Mouse (Mus musculus) CH12.LX (cell line): Measurements from ENCODE around the gene Osbp2.

Source experiments
- CTCF ChIP-seq, 2 experiments: IDR thresholded peaks in 1 of 2; conservative IDR thresholded peaks in 1 of 2; 2 replicates each; pipeline ENCODE4 v1.5.1; 2011 to 2012; ENCODE audit warnings: low read depth in 2 of 2, low read length in 2 of 2, improper control_type of control experiment in 1 of 2, inconsistent platforms in 1 of 2, mild to moderate bottlenecking in 1 of 2, moderate library complexity in 1 of 2
- NELFE ChIP-seq: IDR thresholded peaks from 2 replicates; pipeline ENCODE4 v1.6.1; 2011; ENCODE audit warnings: low read depth, low read length, improper control_type of control experiment
- POLR2A ChIP-seq: IDR thresholded peaks from 2 replicates; pipeline ENCODE4 v1.6.1; 2011; ENCODE audit warnings: low read depth, mild to moderate bottlenecking, improper control_type of control experiment, low read length
- POLR2AphosphoS2 ChIP-seq: IDR thresholded peaks from 2 replicates; pipeline ENCODE4 v1.6.1; 2011; ENCODE audit warnings: low read depth, low read length, improper control_type of control experiment
- UBTF ChIP-seq: IDR thresholded peaks from 2 replicates; pipeline ENCODE4 v1.6.1; 2012; ENCODE audit warnings: low read depth, mild to moderate bottlenecking, inconsistent platforms, low read length, improper control_type of control experiment, moderate library complexity

- no peak for TF ChIP-seq NELFE
- TF ChIP-seq CTCF (conservative IDR thresholded peaks at IDR 0.05 in 1 of 2, IDR thresholded peaks at IDR 0.05 in 1 of 2; ENCODE audit: low read depth in 2 of 2, low read length in 2 of 2), result no peak
- TF ChIP-seq POLR2A, result no peak
- no peak for TF ChIP-seq UBTF
- no peak for TF ChIP-seq POLR2AphosphoS2
These were observed at the start of gene Osbp2 for GRCm38 (mm10) chr11:3863454-3864112.
